Mouse (Mus musculus): Measurements from ENCODE around the gene Cpxm2.
A peak's percentile ranks its signal among the peaks of the same experiment; 100 is the strongest.

Gene Cpxm2

DNA sequence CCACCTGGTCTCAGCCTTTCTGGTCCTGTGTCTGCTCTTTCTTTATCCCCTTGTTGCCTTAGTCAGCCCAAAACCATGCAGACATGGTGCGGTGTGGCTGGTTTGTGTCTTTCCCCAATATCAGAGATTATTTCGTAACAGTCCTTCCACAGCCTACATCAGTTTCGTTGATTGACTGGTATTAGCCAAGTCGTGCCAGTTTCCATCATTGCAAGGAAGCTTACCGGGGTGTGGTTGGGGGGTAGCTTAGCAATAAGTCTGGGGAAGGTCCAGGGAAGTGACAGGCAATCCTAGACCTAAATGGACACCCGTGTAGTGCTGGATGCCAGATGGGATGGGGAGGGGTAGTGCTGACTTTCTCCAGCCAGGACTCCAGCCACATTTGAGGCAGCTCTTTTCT, 128.9 kb downstream of the Cpxm2 start:
- no peak for DNase-seq (ENCODE audit: low spot score)

DNA sequence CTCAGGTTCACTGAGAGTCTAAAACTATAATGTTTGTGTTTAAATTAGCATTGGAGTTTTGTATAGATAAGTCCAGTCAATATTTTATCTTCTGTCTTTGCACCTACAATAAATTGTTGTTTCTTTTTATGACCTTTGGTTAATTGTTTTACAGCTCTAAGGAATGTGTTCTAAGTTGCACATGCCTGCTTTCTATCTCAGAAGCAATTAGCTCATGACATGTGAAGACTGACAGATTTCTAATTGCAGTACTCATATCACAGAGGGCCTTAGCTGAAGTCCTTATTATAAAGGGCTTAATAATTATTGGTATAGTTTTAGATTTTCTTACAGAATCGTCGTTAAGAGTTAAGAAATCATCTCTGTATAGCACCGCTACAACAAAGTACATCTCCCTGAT, 138.6 kb downstream of the Cpxm2 start:
- DNase-seq (ENCODE audit: low spot score), result no peak

DNA sequence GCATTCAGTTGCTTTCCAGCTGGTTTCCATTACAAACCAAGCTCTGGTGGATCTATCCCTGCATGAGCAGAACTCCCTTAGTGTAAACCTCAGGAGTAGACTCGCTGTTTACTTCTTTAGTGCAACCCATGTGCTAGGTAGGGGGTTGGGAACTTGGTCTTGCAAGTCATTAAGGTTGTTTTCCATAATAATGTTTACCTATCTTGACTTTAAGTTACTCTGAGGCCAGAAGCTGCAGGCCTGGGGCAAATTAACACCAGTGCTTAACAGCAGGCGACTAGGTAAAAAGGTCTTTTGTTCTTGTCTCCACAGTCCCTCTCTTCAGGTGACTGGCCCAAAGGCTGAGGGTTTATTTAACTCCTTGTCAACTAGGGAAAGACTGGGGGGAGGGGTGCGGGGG, 139.3 kb downstream of the Cpxm2 start:
- DNase-seq (ENCODE audit: low spot score), result no peak

DNA sequence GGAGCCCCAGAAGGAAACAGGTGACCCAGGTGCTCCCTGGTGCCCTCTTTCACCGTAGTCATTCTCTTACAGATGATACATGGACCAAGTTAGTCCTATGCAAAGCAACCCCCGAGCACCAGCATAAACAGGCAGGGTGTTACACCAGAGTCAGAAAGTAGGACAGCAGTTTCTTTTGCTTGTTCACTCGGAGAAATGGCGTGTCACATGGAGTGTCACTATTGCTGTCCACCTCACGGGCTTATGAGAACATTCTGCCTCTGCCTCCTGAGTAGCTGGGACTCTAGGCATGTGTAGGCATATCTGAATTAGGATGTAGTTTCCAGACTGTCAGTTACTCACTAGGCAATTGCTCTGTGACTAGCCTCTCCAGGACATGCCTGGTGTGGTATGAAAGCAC, 140.6 kb downstream of the Cpxm2 start:
- no peak for DNase-seq (ENCODE audit: low spot score)

DNA sequence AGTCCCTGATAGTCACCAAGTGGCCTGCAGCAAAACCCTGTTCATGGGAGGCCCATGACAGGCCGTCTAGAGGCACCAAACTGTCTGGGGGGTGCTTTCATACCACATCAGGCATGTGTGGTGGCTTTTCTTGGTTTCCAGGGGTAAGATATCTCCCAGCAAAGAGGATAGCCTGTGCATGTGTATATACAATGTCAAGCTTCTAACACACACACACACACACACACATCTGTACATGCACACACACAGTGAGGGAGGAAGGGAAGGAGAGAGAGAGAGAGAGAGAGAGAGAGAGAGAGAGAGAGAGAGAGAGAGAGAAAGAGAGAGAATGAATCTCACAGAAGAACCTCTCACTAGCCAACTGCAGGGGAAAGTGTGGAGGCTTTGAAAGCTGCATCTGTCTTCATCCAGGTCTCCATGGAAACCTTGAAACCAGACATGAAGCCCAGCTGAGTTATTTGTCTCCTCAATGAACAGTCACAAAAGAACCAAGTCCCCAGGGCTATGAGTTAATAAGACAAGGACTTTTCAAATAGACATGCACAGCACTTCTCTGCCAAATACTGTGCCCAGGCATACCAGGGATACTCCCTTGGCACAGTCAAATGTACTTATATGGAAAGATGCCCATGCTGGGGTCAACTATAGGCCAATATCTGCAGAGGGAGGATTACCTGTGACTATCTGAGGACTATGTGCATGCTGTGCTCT, 141.4 kb downstream of the Cpxm2 start:
- peak; percentile 31 for DNase-seq (ENCODE audit: low spot score)

DNA sequence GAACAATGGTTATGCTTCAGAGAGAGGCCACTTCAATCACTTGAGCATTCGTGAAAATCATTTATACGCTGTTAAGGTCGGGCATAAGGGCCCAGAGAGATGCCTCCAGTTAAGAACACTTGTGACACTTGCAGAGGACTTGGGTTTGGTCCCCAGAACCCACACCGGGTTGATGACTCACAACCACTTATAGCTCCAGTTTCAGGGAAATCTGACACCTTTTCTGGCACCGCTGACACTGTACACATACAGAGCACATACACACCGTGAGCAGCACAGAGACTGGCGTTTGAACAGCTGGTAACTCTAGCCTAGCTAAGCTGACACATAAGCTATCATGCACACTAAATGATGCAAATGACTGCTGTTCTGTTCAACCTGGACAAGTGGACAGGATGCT, 145.5 kb downstream of the Cpxm2 start:
- no peak for DNase-seq (ENCODE audit: low spot score)

DNA sequence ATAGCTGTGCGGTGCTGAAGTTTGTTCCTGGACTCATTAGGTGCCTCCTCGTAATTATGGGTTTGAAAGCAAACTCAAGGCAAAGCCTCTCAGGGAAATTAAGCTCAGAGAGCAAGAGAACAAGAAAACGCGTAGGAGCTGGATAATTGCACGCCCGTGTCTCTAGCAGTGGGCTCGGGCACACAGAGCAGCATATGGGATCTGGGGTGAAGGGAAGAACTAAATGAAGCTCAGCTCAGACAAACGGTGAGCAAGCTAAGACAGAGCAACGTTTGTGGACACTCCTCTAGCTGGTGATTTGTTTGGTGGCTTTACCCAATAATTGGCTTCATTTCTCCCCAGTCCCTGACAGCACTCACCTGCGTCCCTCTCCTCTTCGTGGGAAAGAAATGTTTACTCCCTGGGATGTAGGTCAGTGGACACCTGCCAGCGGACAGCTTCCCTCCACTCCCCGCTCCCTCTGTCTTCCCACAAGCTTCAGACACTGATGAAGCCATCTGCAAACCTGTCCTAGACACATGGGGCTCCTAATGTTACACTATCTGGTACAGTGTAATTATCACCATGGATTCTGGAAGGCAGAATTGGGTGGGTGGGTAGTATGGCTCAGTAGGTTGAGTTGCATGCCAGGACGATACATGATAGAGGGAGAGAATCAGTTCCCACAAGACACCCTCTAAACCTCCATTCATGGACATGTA, 148.4 kb downstream of the Cpxm2 start:
- peak; percentile 43 for DNase-seq (ENCODE audit: low spot score)

DNA sequence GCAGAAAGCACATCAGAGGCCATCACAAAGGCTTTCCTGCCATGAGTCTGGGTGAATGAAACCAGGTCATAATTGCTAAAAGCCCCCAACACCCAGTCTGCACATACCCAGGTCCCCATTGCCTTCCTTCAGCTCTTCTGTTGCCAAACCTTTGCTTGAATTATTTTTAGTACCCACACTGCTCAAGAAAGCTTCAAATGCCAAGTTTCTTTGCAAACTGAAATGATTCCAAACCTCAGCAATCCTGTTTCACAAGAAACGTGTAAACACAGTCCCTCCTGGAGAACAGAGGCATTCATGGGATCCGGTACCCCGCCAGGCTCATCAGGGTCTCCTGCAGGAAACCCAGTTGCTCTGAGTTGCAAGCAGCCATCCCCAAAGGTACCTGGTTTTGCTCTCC, 161.7 kb downstream of the Cpxm2 start:
- DNase-seq (ENCODE audit: low spot score), result no peak

DNA sequence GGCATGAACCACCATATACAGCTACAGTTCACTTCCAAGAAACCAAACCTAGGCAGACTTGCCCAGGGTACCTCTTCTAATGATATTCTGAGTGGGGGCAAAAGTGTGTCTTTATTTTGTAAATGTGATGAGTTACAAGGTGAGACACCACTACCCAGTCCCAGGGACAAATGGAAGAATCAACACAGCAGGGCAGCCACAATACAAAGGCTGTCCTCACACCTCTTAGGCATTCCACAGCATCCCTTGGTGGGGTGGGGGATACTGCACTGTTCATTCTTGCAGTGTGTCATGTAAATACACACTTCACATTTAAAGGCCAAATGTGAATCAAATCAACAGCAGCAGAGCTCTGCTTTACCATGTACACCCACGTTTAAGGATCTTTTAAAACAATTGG, 162.3 kb downstream of the Cpxm2 start:
- DNase-seq (ENCODE audit: low spot score), result no peak

DNA sequence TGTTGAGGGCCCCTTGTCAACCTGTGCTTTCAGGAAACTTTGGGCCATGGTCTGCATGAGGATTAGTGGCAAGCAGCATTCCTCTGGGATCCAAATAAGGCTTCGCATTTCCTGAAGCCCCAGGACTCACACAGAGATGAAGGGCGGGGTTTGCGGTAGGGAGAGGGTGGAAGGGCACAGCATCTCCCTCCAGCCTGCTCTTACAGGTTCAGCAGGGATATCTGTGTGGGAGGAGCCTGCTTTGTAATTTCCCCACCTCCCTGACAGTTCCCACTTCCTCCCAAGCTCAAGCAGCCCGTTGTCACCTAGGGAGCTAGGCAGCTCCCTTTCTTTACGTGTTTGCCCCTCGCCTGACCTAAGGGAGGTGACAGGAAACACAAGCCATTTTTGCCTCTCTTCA, 165.5 kb downstream of the Cpxm2 start:
- DNase-seq (ENCODE audit: low spot score), result no peak

Data from layer of hippocampus, adult 11-12 months (tissue).